Mouse (Mus musculus) heart, postnatal 0 days (tissue): ENCODE results near the gene Ptx4. TPM values are rescaled to one million over a fixed set of nuclear protein-coding genes. Genes with fewer than 3 reads are reported as not detected.

Source experiments
- ATAC-seq: fragments of 200-750 bp; cut with Nextera tagmentation; 2 replicates; pipeline ENCODE4 v1.8.0; 2017; ENCODE audit warnings: low read depth, moderate number of reproducible peaks, moderate library complexity; ENCODE audit not compliant: insufficient read depth
- DNase-seq: peaks from one replicate; pipeline ENCODE4 v3.0.0-alpha.2; 2016; ENCODE audit warnings: low spot score
- H3K27ac ChIP-seq: fragments of 300-500 bp; sonication (generic); 2 replicates; pipeline ENCODE4 v1.5.1; 2014; ENCODE audit warnings: low read depth, mild to moderate bottlenecking
- H3K27me3 ChIP-seq: fragments of 300-500 bp; sonication (generic); 2 replicates; pipeline ENCODE4 v1.6.1; 2014; ENCODE audit warnings: low read length, mixed read lengths; ENCODE audit not compliant: control insufficient read depth, insufficient read depth
- H3K36me3 ChIP-seq: fragments of 300-500 bp; sonication (generic); replicated peaks from 2 replicates; pipeline ENCODE4 v1.6.1; 2014; ENCODE audit warnings: low read length, mixed read lengths; ENCODE audit not compliant: control insufficient read depth, insufficient read depth
- H3K4me1 ChIP-seq: fragments of 300-500 bp; sonication (generic); 2 replicates; pipeline ENCODE4 v1.6.1; 2014; ENCODE audit warnings: antibody characterized with exemption; ENCODE audit not compliant: control insufficient read depth, insufficient read depth
- H3K4me2 ChIP-seq: fragments of 300-500 bp; sonication (generic); 2 replicates; pipeline ENCODE4 v1.6.1; 2014; ENCODE audit warnings: low read depth, mild to moderate bottlenecking, low read length, moderate library complexity
- H3K4me3 ChIP-seq: fragments of 300-500 bp; sonication (generic); 2 replicates; pipeline ENCODE4 v1.5.1; 2014; ENCODE audit warnings: low read depth, low read length
- H3K9ac ChIP-seq: fragments of 300-500 bp; sonication (generic); replicated peaks from 2 replicates; pipeline ENCODE4 v1.6.1; 2014; ENCODE audit warnings: low read depth, low read length, mixed read lengths
- H3K9me3 ChIP-seq: fragments of 300-500 bp; sonication (generic); replicated peaks from 2 replicates; pipeline ENCODE4 v1.6.1; 2016; ENCODE audit warnings: low read length; ENCODE audit not compliant: control insufficient read depth
- CTCF ChIP-seq: IDR thresholded peaks from 2 replicates; pipeline ENCODE4 v1.5.1; 2016; ENCODE audit warnings: antibody characterized with exemption, control low read depth, low read depth
- EP300 ChIP-seq: IDR thresholded peaks from 2 replicates; pipeline ENCODE4 v1.6.1; 2016; ENCODE audit warnings: antibody characterized with exemption, low read depth
- WGBS: fragments of 180-500 bp; shearing (Covaris S2); extraction: QIAGEN DNeasy Blood & Tissue Kit; methylation state at CpG from one replicate; pipeline ENCODE4 v1.1.7; 2014; 5-methylcytosine and 5-hydroxymethylcytosine counted together
- polyA plus RNA-seq: library from polyadenylated mRNA; unstranded; fragments of >200 nt; fragmentation: Nextera tagmentation; extraction: Ambion mirVana; gene quantifications from 2 replicates; pipeline ENCODE4 v1.2.1, GENCODE M21; 2015
- total RNA-seq: library from RNA; depleted of rRNA; stranded (reverse); fragments of >200 nt; gene quantifications from 2 replicates; pipeline ENCODE4 v1.2.3, GENCODE M21; 2014; ENCODE audit warnings: low replicate concordance

The Ptx4 gene
- total and polyA plus RNA-seq, 2 experiments from 2014 or later, result 0.22 TPM; not detected in 1

DNA sequence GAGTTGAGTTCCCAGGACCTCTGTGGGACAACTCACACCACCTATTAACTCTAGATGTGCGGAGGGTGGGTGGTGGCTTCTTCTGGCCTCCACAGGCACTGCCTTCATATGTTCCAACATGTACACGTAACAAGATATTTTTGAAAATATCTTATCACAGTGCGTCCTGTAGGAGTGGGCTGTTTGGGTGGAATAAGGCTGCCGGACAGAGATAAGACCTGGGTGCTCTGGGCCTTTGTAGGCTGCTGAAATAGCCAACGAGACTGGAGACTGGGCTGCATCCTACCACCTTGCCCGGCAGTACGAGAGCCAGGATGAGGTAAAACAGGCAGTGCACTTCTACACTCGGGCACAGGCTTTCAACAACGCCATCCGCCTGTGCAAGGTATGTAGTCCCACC lies 31.4 kb upstream of the Ptx4 start:
- Histone ChIP-seq H3K4me3 (no peak overlapping the region), H3K27ac (no peak overlapping the region), H3K36me3 (peaks cover 23% of the 10 kb centered on the region), H3K4me2 (no peak overlapping the region), H3K4me1 (peaks cover 5% of the 10 kb centered on the region; the same call in 1 of the 2 replicates), H3K9me3 (no peaks in the 10 kb centered on the region), H3K9ac (no peak overlapping the region), H3K27me3 (no peaks in the 10 kb centered on the region)
- WGBS, result 62% methylated on average over 10 of the region's 10 CpGs
- TF ChIP-seq EP300, result no peak
- TF ChIP-seq CTCF, result no peak
- DNase-seq (no peak), ATAC-seq (no peak)

GRCm38 (mm10) chr17:25090450-25090849 lies 30.1 kb upstream of the Ptx4 start:
- no peak overlapping the region for H3K4me2 ChIP-seq
- H3K4me3 ChIP-seq, result no peak overlapping the region

GRCm38 (mm10) chr17:25096221-25096620 lies 24.3 kb upstream of the Ptx4 start:
- DNase-seq (no peak), ATAC-seq (no peak)
- Histone ChIP-seq H3K9ac (no peak overlapping the region), H3K9me3 (no peaks in the 10 kb centered on the region), H3K27me3 (no peaks in the 10 kb centered on the region), H3K4me3 (no peak overlapping the region), H3K27ac (no peak overlapping the region), H3K4me1 (no peaks in the 10 kb centered on the region), H3K36me3 (peaks cover 49% of the 10 kb centered on the region), H3K4me2 (no peak overlapping the region)
- TF ChIP-seq CTCF (no peak), EP300 (no peak)
- WGBS, result 90% methylated on average over 2 of the region's 2 CpGs

More at GRCm38 (mm10) chr17:25090450-25090849, 30.1 kb upstream of the Ptx4 start:
- TF ChIP-seq CTCF (no peak), EP300 (no peak)
- 79% methylated on average over 10 of the region's 10 CpGs for WGBS
- no peaks in the 10 kb centered on the region for H3K27me3 ChIP-seq
- DNase-seq (no peak), ATAC-seq (no peak)
- H3K9me3 ChIP-seq, result no peaks in the 10 kb centered on the region
- H3K9ac ChIP-seq, result no peak overlapping the region
- H3K36me3 ChIP-seq, result peaks cover 23% of the 10 kb centered on the region
- no peaks in the 10 kb centered on the region for H3K4me1 ChIP-seq
- H3K27ac ChIP-seq, result no peak overlapping the region

DNA sequence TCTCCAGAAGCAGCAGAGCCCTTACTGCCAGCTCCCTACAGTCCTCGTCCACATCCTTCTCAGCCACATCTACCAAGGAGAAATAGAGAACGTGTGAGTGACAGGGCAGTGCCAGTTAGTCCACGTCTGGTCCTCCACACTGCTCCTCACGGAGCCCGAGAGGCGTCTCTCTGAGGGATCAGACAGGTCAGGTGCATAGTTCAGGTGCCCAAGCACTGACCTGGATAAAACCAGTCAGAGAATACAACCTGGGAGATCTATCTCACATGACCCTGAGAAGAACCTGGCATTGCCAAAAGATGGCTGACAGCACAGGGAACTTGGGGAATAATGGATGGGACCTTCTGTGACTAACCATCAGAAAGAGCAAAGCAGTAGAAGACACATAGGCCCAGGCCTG lies 20.5 kb upstream of the Ptx4 start:
- 87% methylated on average over 6 of the region's 6 CpGs for WGBS
- no peak overlapping the region for H3K9ac ChIP-seq
- no peak for TF ChIP-seq EP300
- TF ChIP-seq CTCF, result no peak
- no peak overlapping the region for H3K4me2 ChIP-seq
- no peak for ATAC-seq
- no peak overlapping the region for H3K4me3 ChIP-seq
- no peaks in the 10 kb centered on the region for H3K27me3 ChIP-seq
- H3K36me3 ChIP-seq, result peaks cover 66% of the 10 kb centered on the region
- H3K4me1 ChIP-seq, result no peaks in the 10 kb centered on the region
- H3K9me3 ChIP-seq, result no peaks in the 10 kb centered on the region
- DNase-seq, result no peak
- no peak overlapping the region for H3K27ac ChIP-seq

DNA sequence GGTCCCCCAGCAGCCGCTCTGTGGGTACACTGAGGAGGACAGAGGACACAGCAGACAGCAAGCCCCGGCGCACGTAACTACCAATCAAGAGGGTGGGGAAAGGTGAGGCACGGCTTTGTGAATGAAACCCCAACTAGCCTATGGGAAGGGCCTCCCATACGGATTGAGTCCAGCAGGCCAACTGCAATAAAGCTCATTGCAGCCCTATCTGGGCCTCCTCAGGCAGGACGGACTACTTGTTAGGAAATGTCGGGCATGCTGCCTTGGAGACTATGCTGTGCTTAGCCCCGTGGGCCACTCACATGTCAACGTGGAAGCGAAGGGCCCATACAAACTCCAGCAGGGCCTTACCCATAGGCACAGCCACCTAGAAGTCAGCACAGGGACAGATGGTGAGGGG lies 19.2 kb upstream of the Ptx4 start:
- ATAC-seq (no peak), DNase-seq (no peak)
- 91% methylated on average over 11 of the region's 11 CpGs for WGBS
- TF ChIP-seq CTCF (no peak), EP300 (no peak)
- Histone ChIP-seq H3K36me3 (peaks cover 79% of the 10 kb centered on the region), H3K9ac (no peak overlapping the region), H3K9me3 (no peaks in the 10 kb centered on the region), H3K27ac (no peak overlapping the region), H3K27me3 (no peaks in the 10 kb centered on the region), H3K4me2 (no peak overlapping the region), H3K4me3 (no peak overlapping the region), H3K4me1 (no peaks in the 10 kb centered on the region)

GRCm38 (mm10) chr17:25107786-25108185 lies 12.8 kb upstream of the Ptx4 start:
- Histone ChIP-seq H3K36me3 (peaks cover 69% of the 10 kb centered on the region), H3K4me1 (0 out of 2 replicates have a peak, but pooled peaks cover 13% of the 10 kb centered on the region), H3K4me2 (no peak overlapping the region), H3K27me3 (no peaks in the 10 kb centered on the region), H3K9me3 (no peaks in the 10 kb centered on the region), H3K27ac (no peak overlapping the region), H3K4me3 (no peak overlapping the region), H3K9ac (no peak overlapping the region)
- TF ChIP-seq EP300 (no peak), CTCF (no peak)
- ATAC-seq (no peak), DNase-seq (no peak)
- WGBS, result 79% methylated on average over 13 of the region's 16 CpGs
